Mouse (Mus musculus) cortical plate, adult 2 months (tissue): ENCODE measurements around the gene Aldoc. TPM values are rescaled to one million over a fixed set of nuclear protein-coding genes. Genes with fewer than 3 reads are reported as not detected.
"Not testable (repeated sequence)": the region's sequence is repeated elsewhere in the genome, so short reads cannot be mapped to it uniquely, and the experiment has no call there.

Experiments used
- H3K27ac ChIP-seq: fragments of 200-500 bp; 2 replicates; pipeline ENCODE4 v1.5.1; 2012; ENCODE audit warnings: low read length, control low read depth, inconsistent platforms; ENCODE audit not compliant: insufficient read depth
- H3K4me1 ChIP-seq: fragments of 200-500 bp; 2 replicates; pipeline ENCODE4 v1.6.1; 2011; ENCODE audit warnings: low read length; ENCODE audit not compliant: control insufficient read depth, insufficient read depth
- H3K4me3 ChIP-seq: fragments of 200-500 bp; 2 replicates; pipeline ENCODE4 v1.5.1; 2011; ENCODE audit warnings: mild to moderate bottlenecking, low read length, control low read depth; ENCODE audit not compliant: insufficient read depth
- CTCF ChIP-seq: fragments of 200-500 bp; IDR thresholded peaks from 2 replicates; pipeline ENCODE4 v1.5.1; 2011; ENCODE audit warnings: mild to moderate bottlenecking, control low read depth, low read length; ENCODE audit not compliant: insufficient read depth; ENCODE audit errors: extremely low read depth
- POLR2A ChIP-seq: fragments of 200-500 bp; IDR thresholded peaks from 2 replicates; pipeline ENCODE4 v1.6.1; 2011; ENCODE audit warnings: mild to moderate bottlenecking, low read length, control low read depth; ENCODE audit not compliant: insufficient read depth; ENCODE audit errors: extremely low read depth
- polyA plus RNA-seq: library from polyadenylated mRNA; depleted of rRNA; stranded (reverse); fragments of >200 nt; gene quantifications from 2 replicates; pipeline ENCODE4 v1.2.3, GENCODE M21; 2012; rRNA removed

The Aldoc gene
- polyA plus RNA-seq = 1,609 and 1,659 TPM in 2 replicates

GRCm38 (mm10) chr11:78322860-78323259 is at the start of gene Aldoc:
Gene Aldoc, plus strand, starts transcription at chr11:78322968.
- no peaks in the 10 kb centered on the region for H3K4me1 ChIP-seq
- no peak for TF ChIP-seq CTCF
- TF ChIP-seq POLR2A = peak; percentile 80
- peak within 1 kb of the TSS; percentile 74 for H3K27ac ChIP-seq
- peak within 1 kb of the TSS; percentile 36 for H3K4me3 ChIP-seq

GRCm38 (mm10) chr11:78275596-78275995 is 47.2 kb upstream of the Aldoc start:
- TF ChIP-seq POLR2A = no peak
- TF ChIP-seq CTCF = no peak
- H3K4me3 ChIP-seq = no peak overlapping the region
- peaks cover 4% of the 10 kb centered on the region; the same call in 1 of the 2 replicates for H3K4me1 ChIP-seq
- H3K27ac ChIP-seq = no peak overlapping the region

GRCm38 (mm10) chr11:78276169-78276568 is 46.6 kb upstream of the Aldoc start:
- not testable (repeated sequence) for H3K27ac ChIP-seq, H3K4me3 ChIP-seq, H3K4me1 ChIP-seq

GRCm38 (mm10) chr11:78278853-78279252 is 43.9 kb upstream of the Aldoc start:
- TF ChIP-seq POLR2A (no peak), CTCF (no peak)
- no peak overlapping the region for H3K27ac ChIP-seq
- no peaks in the 10 kb centered on the region for H3K4me1 ChIP-seq
- no peak overlapping the region for H3K4me3 ChIP-seq

- no peak overlapping the region for H3K27ac ChIP-seq
- H3K4me1 ChIP-seq = no peaks in the 10 kb centered on the region
- no peak overlapping the region for H3K4me3 ChIP-seq
- no peak for TF ChIP-seq POLR2A
- no peak for TF ChIP-seq CTCF
Measured at GRCm38 (mm10) chr11:78279586-78279985, 43.2 kb upstream of the Aldoc start.

GRCm38 (mm10) chr11:78289146-78289763 is 33.5 kb upstream of the Aldoc start:
- TF ChIP-seq CTCF (no peak), POLR2A (no peak)
- Histone ChIP-seq H3K27ac (no peak overlapping the region), H3K4me1 (peaks cover 2% of the 10 kb centered on the region; the same call in 1 of the 2 replicates), H3K4me3 (no peak overlapping the region)

- peak; percentile 53; the same call in 1 of the 2 replicates for TF ChIP-seq POLR2A
- no peak for TF ChIP-seq CTCF
- H3K27ac ChIP-seq = no peak within 1 kb of the TSS
- H3K4me1 ChIP-seq = peaks cover 2% of the 10 kb centered on the region; the same call in 1 of the 2 replicates
- no peak within 1 kb of the TSS for H3K4me3 ChIP-seq
Measured at GRCm38 (mm10) chr11:78290654-78291053, 32.1 kb upstream of the Aldoc start, which contains the start of gene BC030499. Gene BC030499, plus strand, starts transcription at chr11:78290841.

- no peak overlapping the region for H3K27ac ChIP-seq
- no peak for TF ChIP-seq CTCF
- no peak for TF ChIP-seq POLR2A
- H3K4me3 ChIP-seq = no peak overlapping the region
- H3K4me1 ChIP-seq = peaks cover 2% of the 10 kb centered on the region; the same call in 1 of the 2 replicates
Measured at GRCm38 (mm10) chr11:78294585-78294984, 28.2 kb upstream of the Aldoc start.

GRCm38 (mm10) chr11:78300917-78301316 is 21.9 kb upstream of the Aldoc start:
- Histone ChIP-seq H3K27ac (no peak overlapping the region), H3K4me3 (peak overlapping the region; percentile 3), H3K4me1 (no peaks in the 10 kb centered on the region)
- TF ChIP-seq CTCF (no peak), POLR2A (no peak)

GRCm38 (mm10) chr11:78301357-78302084 is 21.2 kb upstream of the Aldoc start, which contains the start of gene Spag5:
Gene Spag5, plus strand, starts transcription at chr11:78301529.
- TF ChIP-seq POLR2A = peak; percentile 63; the same call in 1 of the 2 replicates
- TF ChIP-seq CTCF = no peak
- Histone ChIP-seq H3K27ac (no peak within 1 kb of the TSS), H3K4me3 (peak within 1 kb of the TSS; percentile 3), H3K4me1 (no peaks in the 10 kb centered on the region)
